8 mouse cellular contexts compared by ENCODE assay signal in the genomic region with DNA sequence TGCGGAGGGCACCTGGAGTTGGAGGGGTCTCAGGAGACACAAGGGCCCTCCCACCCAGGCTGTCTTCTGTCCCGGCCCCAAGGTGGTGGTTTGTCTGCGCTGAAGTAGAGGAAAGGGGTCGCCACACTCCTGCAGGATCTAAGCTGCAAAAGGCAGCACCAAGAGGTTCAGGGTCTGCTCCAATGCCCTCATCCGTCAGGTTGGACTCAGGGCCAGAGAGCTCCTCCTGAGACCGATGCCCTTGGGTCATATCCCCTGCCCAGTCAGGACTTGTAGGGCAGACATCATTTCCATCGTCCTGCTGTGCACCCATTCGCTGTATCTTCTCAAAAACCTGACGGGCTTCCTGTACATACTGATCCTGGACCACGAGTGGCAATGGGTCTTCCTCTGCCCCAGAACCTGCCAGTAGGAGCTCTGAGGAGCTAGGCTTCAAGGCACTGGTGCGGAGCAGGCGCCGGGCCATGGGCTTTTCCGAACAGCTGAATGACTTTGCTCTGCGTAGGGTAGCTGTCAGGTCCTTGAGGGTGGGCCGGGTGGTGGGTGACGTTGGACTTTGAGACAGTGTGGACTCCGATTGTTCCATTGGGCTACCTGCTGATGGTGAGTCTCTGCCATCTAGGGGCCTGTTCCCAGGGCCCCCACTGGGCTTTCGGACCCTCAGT. TPM values are rescaled to one million over a fixed set of nuclear protein-coding genes. Genes with fewer than 3 reads are reported as not detected.
DNase-seq lines count a peak whose midpoint lies in the region; ATAC-seq and TF ChIP-seq lines count a peak whose summit lies in the region.

No protein-coding gene starts in this region.

- 56% methylated on average over 19 of the region's 19 CpGs for WGBS in heart, embryonic 12.5 days
- 66% methylated on average over 19 of the region's 19 CpGs for whole genome bisulfite sequencing in hindbrain, embryonic 12.5 days
- WGBS in midbrain, embryonic 10.5 days = 81% methylated on average over 19 of the region's 19 CpGs

- H3K27me3 ChIP-seq in heart, embryonic 12.5 days (replicated peaks) = peaks cover 5% of the 10 kb centered on the region; the same call in 1 of the 2 replicates
- H3K27me3 ChIP-seq in E14TG2a.4 (ENCODE audit: insufficient read depth, low read length) = peaks cover 53% of the 10 kb centered on the region
- peaks cover 9% of the 10 kb centered on the region for H3K27me3 ChIP-seq in hindbrain, embryonic 12.5 days
- peaks cover 28% of the 10 kb centered on the region for H3K27me3 ChIP-seq in midbrain, embryonic 10.5 days (ENCODE audit: low read depth, poor library complexity, severe bottlenecking)

- no peaks in the 10 kb centered on the region for H3K9me3 ChIP-seq in heart, embryonic 12.5 days (replicated peaks)
- no peaks in the 10 kb centered on the region for H3K9me3 ChIP-seq in E14TG2a.4 (ENCODE audit: low read length)
- no peaks in the 10 kb centered on the region for H3K9me3 ChIP-seq in hindbrain, embryonic 12.5 days (replicated peaks)
- no peaks in the 10 kb centered on the region for H3K9me3 ChIP-seq in midbrain, embryonic 10.5 days (replicated peaks)

- H3K9ac ChIP-seq in heart, embryonic 12.5 days = peak overlapping the region; percentile 91
- H3K9ac ChIP-seq in hindbrain, embryonic 12.5 days = peak overlapping the region; percentile 13; the same call in 1 of the 2 replicates

- H3K4me2 ChIP-seq in heart, embryonic 12.5 days = peak overlapping the region; percentile 95
- H3K4me2 ChIP-seq in hindbrain, embryonic 12.5 days (replicated peaks) = peak overlapping the region; percentile 57

- DNase-seq in heart, adult 9 months (ENCODE audit: low spot score in 2 of 2) = no peak
- no peak for DNase-seq in midbrain, embryonic 10.5 days (ENCODE audit: low spot score)
- no peak for DNase-seq in cerebellum, adult 9-11 months
- no peak for DNase-seq in right cerebral cortex, postnatal 4 days
- no peak for DNase-seq in thymus, postnatal 36 days

- H3K27ac ChIP-seq in heart, embryonic 12.5 days (ENCODE audit: poor library complexity, severe bottlenecking) = no peak overlapping the region
- no peak overlapping the region for H3K27ac ChIP-seq in hindbrain, embryonic 12.5 days
- H3K27ac ChIP-seq in midbrain, embryonic 10.5 days (replicated peaks) = no peak overlapping the region; the same call in 1 of the 2 replicates

- peak overlapping the region; percentile 72 for H3K4me3 ChIP-seq in heart, embryonic 12.5 days
- peak overlapping the region; percentile 88; the same call in 1 of the 2 replicates for H3K4me3 ChIP-seq in E14TG2a.4 (replicated peaks; ENCODE audit: low read length)
- H3K4me3 ChIP-seq in hindbrain, embryonic 12.5 days = peak overlapping the region; percentile 55
- peak overlapping the region; percentile 77 for H3K4me3 ChIP-seq in midbrain, embryonic 10.5 days

- H3K36me3 ChIP-seq in heart, embryonic 12.5 days = 0 out of 2 replicates have a peak, but pooled peaks cover 4% of the 10 kb centered on the region
- H3K36me3 ChIP-seq in E14TG2a.4 (ENCODE audit: insufficient read depth, low read length) = peaks cover 52% of the 10 kb centered on the region
- H3K36me3 ChIP-seq in hindbrain, embryonic 12.5 days = no peaks in the 10 kb centered on the region
- peaks cover 37% of the 10 kb centered on the region for H3K36me3 ChIP-seq in midbrain, embryonic 10.5 days

- ATAC-seq in heart, embryonic 12.5 days (ENCODE audit: insufficient number of reproducible peaks, low FRiP score) = no peak
- no peak for ATAC-seq in hindbrain, embryonic 12.5 days (ENCODE audit: low FRiP score)

- H3K4me1 ChIP-seq in heart, embryonic 12.5 days (replicated peaks) = peaks cover 63% of the 10 kb centered on the region
- peaks cover 70% of the 10 kb centered on the region for H3K4me1 ChIP-seq in E14TG2a.4 (replicated peaks; ENCODE audit: low read depth, low read length)
- peaks cover 71% of the 10 kb centered on the region for H3K4me1 ChIP-seq in hindbrain, embryonic 12.5 days
- H3K4me1 ChIP-seq in midbrain, embryonic 10.5 days = peaks cover 85% of the 10 kb centered on the region

- TF ChIP-seq CTCF in E14TG2a.4 (conservative IDR thresholded peaks at IDR 0.05; ENCODE audit: low read length) = no peak

RNA-seq across cellular contexts. Expression of a gene that starts 2.1 kb away (rescaled TPM):
- 8.7 and 10.6 TPM in 2 replicates for polyA plus RNA-seq in heart, embryonic 12.5 days (2016; fragmentation: Nextera tagmentation; extraction: Ambion mirVana)
- 9.1 and 9.6 TPM in 2 replicates for polyA plus RNA-seq in hindbrain, embryonic 12.5 days (2016; fragmentation: Nextera tagmentation; extraction: Ambion mirVana)
- 6.4 and 7.1 TPM in 2 replicates for polyA plus RNA-seq in midbrain, embryonic 10.5 days (2016; fragmentation: Nextera tagmentation; extraction: Ambion mirVana)

RNA-seq across cellular contexts. Expression of a gene that starts 44.7 kb away (rescaled TPM):
- polyA plus RNA-seq in heart, embryonic 12.5 days (2016; fragmentation: Nextera tagmentation; extraction: Ambion mirVana) = 2.3 and 2.6 TPM in 2 replicates
- 2.8 and 3.1 TPM in 2 replicates for polyA plus RNA-seq in hindbrain, embryonic 12.5 days (2016; fragmentation: Nextera tagmentation; extraction: Ambion mirVana)
- polyA plus RNA-seq in midbrain, embryonic 10.5 days (2016; fragmentation: Nextera tagmentation; extraction: Ambion mirVana) = 1.8 and 2.4 TPM in 2 replicates
